Mouse (Mus musculus): ENCODE results near the gene Isoc2b.
"Not testable (repeated sequence)": the region's sequence is repeated elsewhere in the genome, so short reads cannot be mapped to it uniquely, and the experiment has no call there.

The Isoc2b gene

DNA sequence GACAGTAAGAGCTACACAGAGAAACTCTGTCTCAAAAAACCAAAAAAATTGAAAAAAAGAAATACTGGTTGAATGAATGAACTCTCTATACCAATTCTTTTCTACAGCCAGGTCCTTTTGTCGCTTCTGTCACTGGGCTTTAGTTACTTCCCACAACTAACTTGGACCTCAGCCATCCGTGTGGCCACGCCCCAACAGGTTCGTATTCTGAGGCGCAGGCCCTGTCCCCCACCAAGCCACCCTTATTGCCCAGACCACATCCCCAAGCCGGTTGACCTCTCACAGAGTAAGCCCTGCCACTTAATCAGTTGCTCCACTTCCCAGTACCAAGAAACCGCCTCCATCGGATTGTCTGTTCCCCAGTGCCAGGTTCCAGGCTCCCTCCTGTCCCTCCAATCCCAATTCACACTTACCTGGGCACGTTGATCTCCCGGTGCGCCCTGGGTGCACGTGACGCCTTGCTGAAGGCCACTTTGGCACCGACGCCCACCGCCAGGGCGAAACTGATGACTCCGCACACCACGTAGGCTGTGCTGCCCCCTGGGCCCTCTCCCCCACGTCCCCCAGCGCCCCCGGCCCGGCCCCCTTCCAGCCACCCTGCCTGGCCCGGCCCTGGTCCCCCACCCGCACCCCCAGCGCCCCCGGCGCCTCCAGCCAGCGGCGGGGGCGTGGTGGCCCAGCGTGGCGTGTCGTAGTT is 34.3 kb downstream of the Isoc2b start:
- DNase-seq (ENCODE audit: low spot score in 2 of 2), result no peak

GRCm38 (mm10) chr7:4830476-4830875 is 39.6 kb downstream of the Isoc2b start:
- no peak for DNase-seq (ENCODE audit: low spot score in 2 of 2)

GRCm38 (mm10) chr7:4825365-4825764 is 44.7 kb downstream of the Isoc2b start:
- DNase-seq (ENCODE audit: low spot score in 2 of 2), result no peak

- DNase-seq (ENCODE audit: low spot score in 2 of 2), result no peak
Observed at GRCm38 (mm10) chr7:4822162-4822907, 47.7 kb downstream of the Isoc2b start.

- DNase-seq (ENCODE audit: low spot score in 2 of 2), result no peak
Observed at GRCm38 (mm10) chr7:4821690-4822089, 48.4 kb downstream of the Isoc2b start.

DNA sequence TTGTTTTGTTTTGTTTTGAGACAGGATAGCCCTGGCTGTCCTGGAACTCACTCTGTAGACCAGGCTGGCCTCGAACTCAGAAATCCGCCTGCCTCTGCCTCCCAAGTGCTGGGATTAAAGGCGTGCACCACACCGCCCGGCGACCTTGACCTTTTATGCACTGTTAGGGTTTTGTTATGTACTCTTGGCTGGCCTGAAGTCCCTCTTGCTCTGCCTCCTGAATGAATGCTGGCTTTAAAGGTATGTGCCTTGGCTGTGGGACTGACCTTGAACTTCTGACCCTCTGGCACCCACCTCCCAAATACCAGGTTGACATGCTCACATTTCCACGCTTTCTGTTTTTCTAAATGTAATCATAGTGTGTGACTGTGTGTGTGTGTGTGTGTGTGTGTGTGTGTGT is 49.1 kb downstream of the Isoc2b start:
- not testable (repeated sequence) for DNase-seq (ENCODE audit: low spot score in 2 of 2)

DNA sequence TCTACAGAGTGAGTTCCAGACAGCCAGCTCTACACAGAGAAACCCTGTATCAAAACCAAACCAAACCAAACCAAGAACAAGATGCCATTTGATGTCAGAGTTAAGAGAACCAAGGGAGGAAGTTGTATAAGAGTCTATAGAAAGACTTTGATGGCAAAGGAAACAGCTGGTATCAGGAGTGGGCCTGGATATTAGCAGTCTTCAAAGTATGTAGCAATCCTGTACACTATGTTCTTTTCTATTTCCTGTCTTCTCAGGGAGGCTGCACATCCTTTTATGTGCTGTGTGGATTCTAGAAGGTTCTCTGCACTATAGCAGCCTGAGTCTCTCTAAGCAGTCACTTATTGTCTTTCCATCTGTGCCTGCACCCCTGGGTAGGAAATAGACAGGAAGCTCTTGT is 53.5 kb downstream of the Isoc2b start:
- DNase-seq (ENCODE audit: low spot score in 2 of 2), result no peak

GRCm38 (mm10) chr7:4813105-4813791 is 56.8 kb downstream of the Isoc2b start:
- DNase-seq (ENCODE audit: low spot score in 2 of 2), result no peak

- peak; percentile 96 to 97 for DNase-seq (ENCODE audit: low spot score in 2 of 2)
Observed at GRCm38 (mm10) chr7:4812303-4813104, 57.6 kb downstream of the Isoc2b start, which contains the start of gene Ube2s. Gene Ube2s, minus strand, starts transcription at chr7:4812590.

- DNase-seq (ENCODE audit: low spot score in 2 of 2), result peak in 1 of 2 experiments; percentile 41
Observed at GRCm38 (mm10) chr7:4811842-4812302, 58.2 kb downstream of the Isoc2b start.

- not testable (repeated sequence) for DNase-seq (ENCODE audit: low spot score in 2 of 2)
Observed at GRCm38 (mm10) chr7:4811131-4811530, 58.9 kb downstream of the Isoc2b start.

- DNase-seq (ENCODE audit: low spot score in 2 of 2), result no peak
Observed at GRCm38 (mm10) chr7:4806716-4807115, 63.3 kb downstream of the Isoc2b start.

- no peak for DNase-seq (ENCODE audit: low spot score in 2 of 2)
Observed at GRCm38 (mm10) chr7:4802247-4802646, 67.8 kb downstream of the Isoc2b start.

DNA sequence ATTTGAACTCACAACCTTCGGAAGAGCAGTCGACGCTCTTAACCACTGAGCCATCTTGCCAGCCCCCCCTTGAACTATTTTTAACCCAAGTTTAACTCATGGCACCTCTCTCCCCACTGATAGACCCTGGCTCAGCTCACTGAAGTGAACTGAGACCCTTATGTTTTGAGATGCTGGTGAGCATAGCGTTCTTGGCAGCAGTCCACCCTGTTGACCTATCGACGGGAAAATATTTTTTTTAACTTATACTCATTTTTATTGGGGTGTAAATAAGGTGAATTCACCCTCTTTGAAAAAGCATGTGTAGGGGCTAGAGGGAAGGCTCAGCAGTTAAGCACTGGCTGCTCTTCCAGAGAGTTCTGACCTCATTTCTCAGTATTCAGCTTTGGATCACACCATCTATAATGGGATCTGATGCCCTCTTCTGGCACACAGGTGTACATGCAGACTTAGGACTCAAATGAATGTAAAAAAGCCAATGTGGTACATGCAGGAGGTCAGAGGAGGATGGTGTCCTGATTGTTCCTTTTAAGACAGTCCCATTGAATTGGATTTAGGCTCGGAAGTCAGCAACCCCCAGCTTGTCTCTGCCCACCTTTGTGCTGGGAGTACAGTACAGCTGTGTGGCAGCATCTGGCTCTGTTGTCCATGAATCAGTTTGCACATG is 74.2 kb downstream of the Isoc2b start:
- no peak for DNase-seq (ENCODE audit: low spot score in 2 of 2)
